Mouse (Mus musculus) heart, embryonic 11.5 days (tissue): Measurements from ENCODE around the gene Aqp5. TPM values are rescaled to one million over a fixed set of nuclear protein-coding genes. Genes with fewer than 3 reads are reported as not detected.

Experiments used
- ATAC-seq: fragments of 200-750 bp; cut with Nextera tagmentation; replicated peaks from 2 replicates; pipeline ENCODE4 v1.8.0; 2017; ENCODE audit warnings: moderate library complexity; ENCODE audit not compliant: insufficient number of reproducible peaks, low FRiP score, low TSS enrichment
- H3K27ac ChIP-seq: fragments of 300-500 bp; sonication (generic); 2 replicates; pipeline ENCODE4 v1.5.1; 2014; ENCODE audit warnings: mild to moderate bottlenecking, low read depth, low read length
- H3K27me3 ChIP-seq: fragments of 300-500 bp; sonication (generic); 2 replicates; pipeline ENCODE4 v1.6.1; 2014; ENCODE audit warnings: mild to moderate bottlenecking, low read length, mixed read lengths; ENCODE audit not compliant: control insufficient read depth, insufficient read depth
- H3K36me3 ChIP-seq: fragments of 300-500 bp; sonication (generic); 2 replicates; pipeline ENCODE4 v1.6.1; 2014; ENCODE audit warnings: mild to moderate bottlenecking, low read length, moderate library complexity, mixed read lengths; ENCODE audit not compliant: control insufficient read depth, insufficient read depth
- H3K4me1 ChIP-seq: fragments of 300-500 bp; sonication (generic); 2 replicates; pipeline ENCODE4 v1.6.1; 2014; ENCODE audit warnings: low read length; ENCODE audit not compliant: control insufficient read depth, insufficient read depth
- H3K4me2 ChIP-seq: fragments of 300-500 bp; sonication (generic); 2 replicates; pipeline ENCODE4 v1.6.1; 2014; ENCODE audit warnings: mild to moderate bottlenecking, moderate library complexity
- H3K4me3 ChIP-seq: fragments of 300-500 bp; sonication (generic); 2 replicates; pipeline ENCODE4 v1.5.1; 2014; ENCODE audit warnings: low read depth, low read length
- H3K9ac ChIP-seq: fragments of 300-500 bp; sonication (generic); 2 replicates; pipeline ENCODE4 v1.6.1; 2014; ENCODE audit warnings: mild to moderate bottlenecking, low read depth, low read length, moderate library complexity
- H3K9me3 ChIP-seq: fragments of 300-500 bp; sonication (generic); replicated peaks from 2 replicates; pipeline ENCODE4 v1.6.1; 2016; ENCODE audit warnings: low read length; ENCODE audit not compliant: control insufficient read depth
- WGBS: fragments of 180-500 bp; shearing (Covaris S2); extraction: QIAGEN DNeasy Blood & Tissue Kit; methylation state at CpG from one replicate; pipeline ENCODE4 v1.1.7; 2014; ENCODE audit not compliant: insufficient replicate concordance; 5-methylcytosine and 5-hydroxymethylcytosine counted together
- polyA plus RNA-seq: library from polyadenylated mRNA; unstranded; fragments of >200 nt; fragmentation: Nextera tagmentation; extraction: Ambion mirVana; gene quantifications from 2 replicates; pipeline ENCODE4 v1.2.1, GENCODE M21; 2014

The Aqp5 gene
- polyA plus RNA-seq, 1 experiment from 2014 or later: 1.6 TPM

DNA sequence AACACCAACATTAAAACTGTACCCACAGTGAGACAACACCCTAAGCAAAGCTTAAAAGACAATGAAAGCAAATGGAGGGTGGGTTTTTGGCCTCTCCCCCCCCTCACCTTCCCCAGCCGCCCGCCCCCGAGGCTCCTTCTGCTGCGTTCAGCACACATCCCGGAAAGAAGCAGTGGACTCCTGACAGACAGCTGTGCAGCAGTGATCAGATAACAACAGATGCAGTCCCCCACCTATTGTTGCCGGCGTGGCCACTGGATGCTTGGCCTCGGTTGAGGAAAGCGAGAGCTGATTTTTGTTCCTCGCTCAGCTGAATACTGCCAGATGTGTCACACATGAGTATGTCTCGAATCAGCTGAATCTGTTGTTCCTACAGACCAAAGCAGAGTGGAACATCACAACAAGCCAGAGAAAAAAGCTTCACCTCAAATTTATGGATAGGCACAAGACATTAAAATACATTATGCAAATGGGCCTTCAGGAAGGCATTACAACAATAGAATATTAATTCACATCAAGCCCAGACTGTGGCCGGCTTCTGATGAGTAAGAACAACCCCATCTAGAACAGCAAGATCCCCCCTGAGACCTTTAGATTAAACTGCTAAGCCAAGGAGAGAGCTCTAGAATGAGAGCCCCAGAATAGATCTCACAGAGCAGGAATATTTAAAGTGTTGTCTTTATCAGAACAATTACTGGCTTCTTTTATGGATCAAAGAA lies 47.0 kb downstream of the Aqp5 start:
- no peak overlapping the region for H3K4me2 ChIP-seq
- peaks cover 38% of the 10 kb centered on the region for H3K36me3 ChIP-seq
- H3K4me1 ChIP-seq: no peaks in the 10 kb centered on the region
- 89% methylated on average over 12 of the region's 12 CpGs for WGBS
- no peak for ATAC-seq
- H3K27me3 ChIP-seq: no peaks in the 10 kb centered on the region
- no peak overlapping the region for H3K9ac ChIP-seq
- no peaks in the 10 kb centered on the region for H3K9me3 ChIP-seq
- no peak overlapping the region for H3K4me3 ChIP-seq
- H3K27ac ChIP-seq: no peak overlapping the region

DNA sequence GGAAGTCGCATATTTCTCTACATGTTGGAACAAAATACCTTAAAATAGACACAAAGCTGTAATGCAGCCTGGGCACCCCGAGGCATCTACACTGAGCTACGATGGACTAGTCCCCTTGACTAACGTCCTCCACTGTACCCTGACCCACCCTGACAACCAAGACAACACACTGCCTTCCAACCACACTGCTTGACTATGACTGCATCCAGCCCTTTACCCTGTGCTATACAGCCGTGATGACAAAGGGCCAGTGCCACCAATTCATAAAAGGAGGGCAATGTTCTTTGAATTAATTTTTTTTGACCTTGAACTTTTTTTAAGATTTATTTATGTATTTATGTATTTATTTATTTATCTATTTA lies 47.5 kb downstream of the Aqp5 start:
- Histone ChIP-seq H3K27ac (no peak overlapping the region), H3K4me1 (no peaks in the 10 kb centered on the region), H3K4me3 (no peak overlapping the region), H3K4me2 (no peak overlapping the region), H3K9ac (no peak overlapping the region), H3K27me3 (no peaks in the 10 kb centered on the region), H3K9me3 (no peaks in the 10 kb centered on the region), H3K36me3 (peaks cover 36% of the 10 kb centered on the region)
- ATAC-seq: no peak
- WGBS: 86% methylated on average over 5 of the region's 5 CpGs

DNA sequence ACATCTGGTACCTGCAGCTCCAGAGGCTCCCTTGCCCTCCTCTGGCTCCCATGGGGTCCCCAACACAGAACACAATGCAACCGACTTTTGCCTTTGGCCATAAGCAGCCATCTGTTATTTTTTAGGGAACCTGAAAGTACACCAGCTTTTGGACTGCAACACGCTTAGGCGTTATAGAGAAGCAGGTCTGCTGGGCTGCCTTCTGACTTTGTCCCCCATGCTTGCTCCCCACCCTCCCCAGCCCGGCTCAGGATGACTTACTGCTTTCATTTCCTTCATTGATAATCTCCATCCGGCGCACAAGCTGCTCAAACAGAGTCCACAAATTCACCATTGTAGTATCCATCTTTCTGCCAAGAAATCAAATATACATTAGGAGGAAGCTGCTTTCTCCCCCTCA lies 52.0 kb downstream of the Aqp5 start:
- Histone ChIP-seq H3K27me3 (no peaks in the 10 kb centered on the region), H3K4me1 (peaks cover 27% of the 10 kb centered on the region), H3K36me3 (peaks cover 12% of the 10 kb centered on the region), H3K4me3 (no peak overlapping the region), H3K4me2 (no peak overlapping the region), H3K27ac (no peak overlapping the region), H3K9me3 (no peaks in the 10 kb centered on the region), H3K9ac (no peak overlapping the region)
- ATAC-seq: no peak
- 81% methylated on average over 6 of the region's 6 CpGs for WGBS

DNA sequence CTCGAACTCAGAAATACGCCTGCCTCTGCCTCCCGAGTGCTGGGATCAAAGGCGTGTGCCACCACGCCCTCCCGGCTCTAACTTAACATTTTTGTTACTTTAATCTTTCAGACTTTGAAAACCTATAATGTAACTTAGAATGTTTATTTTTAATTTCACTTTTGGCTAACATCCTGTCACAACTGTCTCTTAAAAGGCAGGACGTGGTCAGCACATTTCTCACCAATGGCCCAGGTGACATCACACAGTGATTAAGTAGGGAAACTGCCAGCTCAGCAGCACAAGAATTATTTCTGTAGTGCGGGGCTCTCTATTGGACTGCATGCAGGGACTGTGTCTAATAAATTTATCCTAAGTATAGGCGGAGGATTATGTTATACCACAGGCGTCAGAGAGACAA lies 53.2 kb downstream of the Aqp5 start:
- H3K4me1 ChIP-seq: peaks cover 37% of the 10 kb centered on the region
- no peaks in the 10 kb centered on the region for H3K27me3 ChIP-seq
- H3K9ac ChIP-seq: no peak overlapping the region
- peaks cover 10% of the 10 kb centered on the region for H3K36me3 ChIP-seq
- H3K4me2 ChIP-seq: no peak overlapping the region
- 88% methylated on average over 10 of the region's 10 CpGs for WGBS
- H3K9me3 ChIP-seq: no peaks in the 10 kb centered on the region
- no peak overlapping the region for H3K27ac ChIP-seq
- no peak for ATAC-seq
- no peak overlapping the region for H3K4me3 ChIP-seq

Other genes with a start within 250 kb of the Aqp5 start
- 11.0 and 11.4 TPM in 2 replicates for gene Fmnl3, start 220.3 kb upstream of the Aqp5 start, polyA plus RNA-seq
- gene Tmbim6, start 197.9 kb upstream of the Aqp5 start, polyA plus RNA-seq: 233 and 290 TPM in 2 replicates
- gene Nckap5l, start 133.0 kb upstream of the Aqp5 start, polyA plus RNA-seq: 9.0 and 9.1 TPM in 2 replicates
- 11.9 TPM in 2 replicates for gene Bcdin3d, start 116.1 kb upstream of the Aqp5 start, polyA plus RNA-seq
- gene Faim2, start 62.6 kb upstream of the Aqp5 start, polyA plus RNA-seq: 0.40 and 0.51 TPM in 2 replicates
- gene Aqp2, start 11.7 kb upstream of the Aqp5 start, polyA plus RNA-seq: not detected in 2 replicates
- gene Aqp6, start 10.6 kb downstream of the Aqp5 start, polyA plus RNA-seq: not detected in 2 replicates
- gene Racgap1, start 60.9 kb downstream of the Aqp5 start, polyA plus RNA-seq: 91.8 and 126 TPM in 2 replicates
- gene Asic1, start 79.6 kb downstream of the Aqp5 start, polyA plus RNA-seq: 1.8 and 2.1 TPM in 2 replicates
- 24.8 and 26.6 TPM in 2 replicates for gene Smarcd1, start 111.3 kb downstream of the Aqp5 start, polyA plus RNA-seq
- not detected in 2 replicates for gene Gm17349, start 114.7 kb downstream of the Aqp5 start, polyA plus RNA-seq
- gene Gpd1, start 126.7 kb downstream of the Aqp5 start, polyA plus RNA-seq: 0.62 and 0.63 TPM in 2 replicates
- gene Cox14, start 134.8 kb downstream of the Aqp5 start, polyA plus RNA-seq: 176 and 187 TPM in 2 replicates
- gene Cers5, start 182.1 kb downstream of the Aqp5 start, polyA plus RNA-seq: 52.7 and 56.1 TPM in 2 replicates